Mouse (Mus musculus) thymus, adult 18-20 months (tissue): ENCODE data around the gene Adad2.
A peak's percentile ranks its signal among the peaks of the same experiment; 100 is the strongest.

ENCODE experiments used
- DNase-seq, 2 experiments: peaks; one replicate each; pipeline ENCODE4 v3.0.0; 2022; ENCODE audit warnings: mixed read lengths in 2 of 2

Adad2 gene

GRCm38 (mm10) chr8:119612471-119612870, at the start of gene Adad2:
Gene Adad2 (plus strand): TSS chr8:119612747.
- no peak for DNase-seq

- peak in 1 of 2 experiments; percentile 57 for DNase-seq
Observed at GRCm38 (mm10) chr8:119563849-119564251, 48.7 kb upstream of the Adad2 start.

GRCm38 (mm10) chr8:119566367-119566766, 46.2 kb upstream of the Adad2 start:
- DNase-seq: no peak

- DNase-seq: no peak
Observed at GRCm38 (mm10) chr8:119568251-119568650, 44.3 kb upstream of the Adad2 start.

- peak in 1 of 2 experiments; percentile 21 for DNase-seq
Observed at GRCm38 (mm10) chr8:119568951-119569350, 43.6 kb upstream of the Adad2 start.

GRCm38 (mm10) chr8:119569881-119570280, 42.7 kb upstream of the Adad2 start:
- DNase-seq: peak; percentile 72 to 87

- DNase-seq: no peak
Observed at GRCm38 (mm10) chr8:119571135-119571534, 41.4 kb upstream of the Adad2 start.

- no peak for DNase-seq
Observed at GRCm38 (mm10) chr8:119572411-119572810, 40.1 kb upstream of the Adad2 start.

- DNase-seq: peak; percentile 89 to 90
Observed at GRCm38 (mm10) chr8:119574437-119575365, 37.8 kb upstream of the Adad2 start, which contains the start of the genes Hsdl1 and Dnaaf1. Gene Hsdl1 (minus strand): TSS chr8:119575183. Gene Dnaaf1 (plus strand): TSS chr8:119575235.

DNA sequence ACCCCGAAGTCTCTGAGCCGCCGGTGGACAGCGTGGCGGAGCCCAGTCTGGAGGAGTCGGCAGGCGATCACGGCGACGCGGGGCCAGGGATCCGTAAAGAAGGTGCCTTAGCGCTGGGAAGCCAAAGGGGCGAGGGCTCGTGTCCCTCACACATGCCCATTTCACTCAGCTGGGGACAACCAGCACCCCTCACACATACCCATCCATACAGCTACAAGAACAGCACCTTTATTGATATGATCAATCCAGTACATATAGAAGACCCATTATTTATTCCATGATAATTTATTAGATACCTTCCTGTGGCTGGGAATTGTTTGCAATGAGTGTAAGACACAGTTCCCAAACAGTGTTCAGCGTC, 37.2 kb upstream of the Adad2 start:
- no peak for DNase-seq

- DNase-seq: no peak
Observed at GRCm38 (mm10) chr8:119579096-119579495, 33.5 kb upstream of the Adad2 start.

GRCm38 (mm10) chr8:119580441-119581161, 31.9 kb upstream of the Adad2 start:
- no peak for DNase-seq

DNA sequence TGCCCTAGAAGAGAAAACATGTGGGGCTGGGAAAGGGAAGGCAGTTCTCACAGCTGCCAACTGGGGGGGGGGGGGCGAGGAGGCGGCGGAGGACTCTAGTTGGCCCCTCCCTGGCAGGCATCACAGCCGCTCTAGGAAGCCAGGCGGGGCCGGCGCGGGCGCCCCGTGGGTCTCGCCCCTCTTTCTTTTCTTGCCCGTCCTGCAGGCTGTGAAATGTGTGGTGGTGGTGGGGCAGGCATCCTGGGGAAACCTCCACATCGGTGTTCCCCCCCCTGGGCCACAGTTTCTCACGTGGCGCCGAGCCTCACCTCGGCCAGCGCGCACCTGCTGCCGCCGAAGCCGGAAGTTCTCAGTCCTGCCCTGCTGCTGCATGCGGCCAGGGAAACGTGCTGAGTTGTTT, 26.6 kb upstream of the Adad2 start:
- DNase-seq: no peak

DNA sequence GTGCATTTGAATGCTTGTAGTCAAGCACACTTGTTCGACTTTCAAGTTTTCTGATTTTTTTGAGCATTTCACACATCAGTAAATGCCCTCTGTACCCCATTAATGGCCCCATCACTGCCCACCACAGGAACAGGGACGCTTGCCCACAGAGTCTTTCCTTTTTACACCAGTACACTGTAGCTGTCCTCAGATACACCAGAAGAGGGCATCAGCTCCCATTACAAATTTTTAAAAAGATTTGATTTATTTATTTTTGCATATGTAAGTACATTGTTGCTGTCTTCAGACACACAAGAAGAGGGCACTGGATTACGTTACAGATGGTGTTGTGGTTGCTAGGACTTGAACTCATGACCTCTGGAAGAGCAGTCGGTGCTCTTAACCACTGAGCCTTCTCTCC, 24.2 kb upstream of the Adad2 start:
- no peak for DNase-seq

DNA sequence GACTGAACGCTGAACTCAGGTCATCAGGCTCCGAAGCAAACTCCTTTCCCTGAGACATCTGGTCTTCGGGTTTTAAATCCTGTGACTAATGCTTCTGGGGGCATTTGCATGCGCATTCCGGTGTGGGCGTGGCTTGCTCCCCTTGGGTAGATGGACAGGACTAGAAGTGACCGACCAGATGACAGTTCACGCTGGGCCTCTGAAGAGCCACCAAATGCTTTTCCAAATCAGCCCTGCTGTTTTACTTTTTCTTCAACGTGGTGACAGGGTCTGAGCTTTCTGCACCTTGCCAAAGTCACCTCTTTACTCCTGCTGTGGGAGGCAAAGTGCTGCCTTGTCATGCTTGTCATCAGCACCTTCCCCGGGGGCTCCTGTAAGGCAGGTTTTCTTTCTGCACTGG, 23.7 kb upstream of the Adad2 start:
- DNase-seq: no peak

- DNase-seq: no peak
Observed at GRCm38 (mm10) chr8:119590348-119590747, 22.2 kb upstream of the Adad2 start.

GRCm38 (mm10) chr8:119591456-119591855, 21.1 kb upstream of the Adad2 start:
- no peak for DNase-seq

DNA sequence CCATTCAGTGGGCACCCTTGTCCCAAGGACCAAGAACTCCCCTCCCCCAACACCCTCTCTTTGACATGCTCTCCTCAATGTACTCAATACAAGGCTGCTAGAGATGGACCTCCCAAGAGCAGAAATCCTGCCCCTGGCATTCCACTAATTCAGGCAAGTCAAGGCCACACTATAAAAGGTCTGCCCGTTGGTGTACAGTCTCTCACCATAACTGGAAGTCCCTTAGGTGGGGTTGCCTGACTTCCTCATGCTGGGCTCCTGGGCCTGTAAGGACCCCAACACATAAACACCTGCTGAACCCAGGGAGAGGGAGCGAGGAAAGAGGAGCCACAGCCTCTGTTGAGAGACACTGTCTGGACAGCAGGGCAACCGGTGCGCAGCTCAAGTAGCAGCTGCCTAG, 8.8 kb upstream of the Adad2 start:
- no peak for DNase-seq

GRCm38 (mm10) chr8:119604398-119604803, 8.1 kb upstream of the Adad2 start:
- no peak for DNase-seq

GRCm38 (mm10) chr8:119604996-119605395, 7.6 kb upstream of the Adad2 start, which contains the start of gene Taf1c:
Gene Taf1c (minus strand): TSS chr8:119605222.
- DNase-seq: peak; percentile 79 to 84

DNA sequence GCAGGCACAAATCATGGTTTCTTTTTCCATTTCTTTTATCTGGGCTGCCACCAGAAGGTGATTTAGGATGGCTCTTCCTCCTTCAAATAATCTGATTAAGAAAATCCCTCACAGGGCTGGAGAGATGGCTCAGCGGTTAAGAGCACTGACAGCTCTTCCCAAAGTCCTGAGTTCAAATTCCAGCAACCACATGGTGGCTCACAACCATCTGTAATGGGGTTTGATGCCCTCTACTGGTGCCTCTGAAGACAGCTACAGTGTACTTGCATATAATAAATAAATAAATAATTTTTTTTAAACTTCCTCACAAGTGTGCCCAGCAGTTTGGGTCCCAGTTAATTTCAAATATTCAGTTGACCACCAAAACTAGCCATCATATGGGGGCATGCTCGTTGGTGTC, 6.3 kb upstream of the Adad2 start:
- no peak for DNase-seq

- no peak for DNase-seq
Observed at GRCm38 (mm10) chr8:119615096-119615495, 2.5 kb downstream of the Adad2 start.

DNA sequence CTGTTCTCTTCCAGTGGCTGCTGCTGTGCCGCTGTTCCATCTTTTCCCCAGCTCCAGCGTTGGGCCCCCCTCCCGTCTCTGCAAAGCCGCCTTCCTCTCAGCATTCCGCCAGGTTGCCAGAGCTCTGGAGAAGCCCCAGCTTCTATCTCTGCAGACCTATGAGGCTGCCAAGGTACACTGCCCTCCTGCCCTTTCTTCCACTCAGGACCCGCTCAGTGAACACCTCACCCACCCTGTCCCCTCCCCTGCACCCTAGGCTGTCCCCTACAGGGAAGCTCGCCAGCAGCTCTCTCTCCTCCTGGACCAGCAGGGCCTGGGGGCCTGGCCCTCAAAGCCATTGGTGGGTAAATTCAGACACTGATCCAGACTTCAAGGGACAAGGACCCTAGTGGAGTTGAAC, 3.8 kb downstream of the Adad2 start:
- no peak for DNase-seq

DNA sequence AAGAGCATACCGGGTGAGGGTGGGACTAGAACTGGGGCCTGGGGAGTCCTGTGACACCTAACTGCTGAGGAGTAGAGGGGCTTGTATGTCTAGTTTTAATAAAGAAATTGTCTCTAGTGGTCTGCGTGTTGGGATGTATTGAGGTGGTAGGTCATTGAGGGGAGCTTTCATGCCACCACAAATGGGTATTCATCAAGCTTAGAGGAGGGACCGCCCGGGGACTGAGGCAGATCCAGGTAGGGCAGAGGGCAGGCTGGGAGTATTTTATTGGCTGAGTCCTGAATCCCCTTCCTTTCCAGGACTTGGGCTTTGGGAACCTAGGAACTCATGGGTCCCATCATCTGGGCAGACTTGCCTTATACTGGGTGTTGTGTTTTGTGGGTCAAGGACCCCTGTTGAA, 4.3 kb downstream of the Adad2 start:
- no peak for DNase-seq
